Mouse (Mus musculus) heart, embryonic 14.5 days (tissue): ENCODE data around the gene Polr3k. TPM values are rescaled to one million over a fixed set of nuclear protein-coding genes. Genes with fewer than 3 reads are reported as not detected.
A peak's percentile ranks its signal among the peaks of the same experiment; 100 is the strongest.

ENCODE experiments used
- ATAC-seq: fragments of 200-750 bp; cut with Nextera tagmentation; 2 replicates; pipeline ENCODE4 v1.8.0; 2017; ENCODE audit warnings: low read depth, moderate TSS enrichment; ENCODE audit not compliant: insufficient number of reproducible peaks, insufficient read depth, low FRiP score
- H3K27ac ChIP-seq, 2 experiments: fragments of 200-500 bp in 1 of 2; fragments of 300-500 bp in 1 of 2; sonication (generic) in 1 of 2; replicated peaks in 1 of 2; 2 replicates each; pipeline ENCODE4 v1.5.1; 2012 to 2014; ENCODE audit warnings: low read depth in 2 of 2, low read length in 2 of 2, control low read depth in 1 of 2, mild to moderate bottlenecking in 1 of 2, mixed read lengths in 1 of 2; ENCODE audit not compliant: control insufficient read depth in 1 of 2, insufficient read depth in 1 of 2
- H3K27me3 ChIP-seq: fragments of 300-500 bp; sonication (generic); 2 replicates; pipeline ENCODE4 v1.6.1; 2014; ENCODE audit warnings: mild to moderate bottlenecking, low read length, control low read depth; ENCODE audit not compliant: control insufficient read depth, insufficient read depth
- H3K36me3 ChIP-seq: fragments of 300-500 bp; sonication (generic); 2 replicates; pipeline ENCODE4 v1.6.1; 2014; ENCODE audit warnings: mild to moderate bottlenecking, control low read depth, low read length, mixed read lengths; ENCODE audit not compliant: control insufficient read depth, insufficient read depth
- H3K4me1 ChIP-seq, 2 experiments: fragments of 200-500 bp in 1 of 2; fragments of 300-500 bp in 1 of 2; sonication (generic) in 1 of 2; 2 replicates each; pipeline ENCODE4 v1.6.1; 2012 to 2014; ENCODE audit warnings: low read length in 2 of 2, control low read depth in 1 of 2, mixed read lengths in 1 of 2; ENCODE audit not compliant: control insufficient read depth in 2 of 2, insufficient read depth in 2 of 2
- H3K4me2 ChIP-seq: fragments of 300-500 bp; sonication (generic); 2 replicates; pipeline ENCODE4 v1.6.1; 2014; ENCODE audit warnings: mild to moderate bottlenecking, low read length
- H3K4me3 ChIP-seq, 2 experiments: fragments of 200-500 bp in 1 of 2; fragments of 300-500 bp in 1 of 2; sonication (generic) in 1 of 2; 2 replicates each; pipeline ENCODE4 v1.5.1; 2012 to 2014; ENCODE audit warnings: low read length in 2 of 2, mild to moderate bottlenecking in 2 of 2, control low read depth in 1 of 2, low read depth in 1 of 2, moderate library complexity in 1 of 2; ENCODE audit not compliant: control insufficient read depth in 1 of 2, insufficient read depth in 1 of 2
- H3K9ac ChIP-seq: fragments of 300-500 bp; sonication (generic); 2 replicates; pipeline ENCODE4 v1.6.1; 2014; ENCODE audit warnings: mild to moderate bottlenecking, low read length
- H3K9me3 ChIP-seq: fragments of 300-500 bp; sonication (generic); 2 replicates; pipeline ENCODE4 v1.6.1; 2016; ENCODE audit warnings: low read length, control low read depth; ENCODE audit not compliant: control insufficient read depth
- whole genome bisulfite sequencing: fragments of 180-500 bp; shearing (Covaris S2); extraction: QIAGEN DNeasy Blood & Tissue Kit; methylation state at CpG from one replicate; pipeline ENCODE4 v1.1.7; 2014; 5-methylcytosine and 5-hydroxymethylcytosine counted together
- polyA plus RNA-seq: library from polyadenylated mRNA; unstranded; fragments of >200 nt; fragmentation: Nextera tagmentation; extraction: Ambion mirVana; gene quantifications from 2 replicates; pipeline ENCODE4 v1.2.1, GENCODE M21; 2014

Polr3k gene
- polyA plus RNA-seq, result 44.9 and 47.7 TPM in 2 replicates

GRCm38 (mm10) chr2:181863791-181864535 is at the start of gene Polr3k:
Polr3k (plus strand) TSS chr2:181864337.
- H3K27me3 ChIP-seq, result no peaks in the 10 kb centered on the region
- H3K9ac ChIP-seq, result peak within 1 kb of the TSS; percentile 83
- peaks cover 23% of the 10 kb centered on the region for H3K36me3 ChIP-seq
- peak within 1 kb of the TSS; percentile 96 for H3K4me2 ChIP-seq
- ATAC-seq, result peak; percentile 100
- under 1% methylated on average over 35 of the region's 35 CpGs for WGBS
- peak within 1 kb of the TSS; percentile 88 to 97 for H3K4me3 ChIP-seq
- H3K27ac ChIP-seq, result peak within 1 kb of the TSS; percentile 66 to 82
- peaks cover 0 to 13% of the 10 kb centered on the region in 2 experiments; a peak in 3 of 4 replicates for H3K4me1 ChIP-seq
- H3K9me3 ChIP-seq, result no peaks in the 10 kb centered on the region

DNA sequence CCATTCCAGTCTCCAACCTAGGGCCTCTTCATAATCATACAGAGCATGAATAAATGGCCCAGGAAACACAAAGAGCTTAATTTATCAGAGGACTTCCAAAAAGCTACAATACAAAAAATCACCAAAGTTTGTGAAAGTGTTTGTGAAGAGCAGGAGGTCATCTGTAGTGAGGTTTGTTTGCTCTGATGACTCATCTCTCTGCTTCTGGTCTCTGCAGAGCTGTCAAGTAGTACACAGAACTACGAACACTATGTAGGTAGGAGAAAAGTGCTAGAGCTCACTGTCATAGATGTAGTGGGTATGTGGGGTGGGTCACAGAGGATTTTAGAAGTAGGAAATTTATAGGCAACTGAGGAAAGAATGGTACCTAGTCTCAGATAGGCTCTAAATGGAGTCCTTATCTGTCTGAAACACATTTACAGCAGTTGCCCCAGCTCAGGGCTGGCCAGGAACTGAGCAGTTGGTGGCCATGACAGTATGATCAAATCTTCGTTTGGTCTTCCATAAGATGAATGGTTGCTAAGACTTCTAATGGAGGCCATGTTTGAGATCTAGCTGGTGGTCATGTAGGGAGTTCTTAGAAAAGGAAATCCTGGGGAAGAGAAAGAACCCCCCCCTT is 35.0 kb upstream of the Polr3k start:
- Histone ChIP-seq H3K4me1 (no peaks in the 10 kb centered on the region), H3K27me3 (no peaks in the 10 kb centered on the region), H3K4me2 (no peak overlapping the region), H3K9me3 (no peaks in the 10 kb centered on the region), H3K36me3 (no peaks in the 10 kb centered on the region), H3K9ac (no peak overlapping the region), H3K4me3 (no peak overlapping the region), H3K27ac (no peak overlapping the region)
- WGBS, result 63% methylated on average over 2 of the region's 2 CpGs
- no peak for ATAC-seq

DNA sequence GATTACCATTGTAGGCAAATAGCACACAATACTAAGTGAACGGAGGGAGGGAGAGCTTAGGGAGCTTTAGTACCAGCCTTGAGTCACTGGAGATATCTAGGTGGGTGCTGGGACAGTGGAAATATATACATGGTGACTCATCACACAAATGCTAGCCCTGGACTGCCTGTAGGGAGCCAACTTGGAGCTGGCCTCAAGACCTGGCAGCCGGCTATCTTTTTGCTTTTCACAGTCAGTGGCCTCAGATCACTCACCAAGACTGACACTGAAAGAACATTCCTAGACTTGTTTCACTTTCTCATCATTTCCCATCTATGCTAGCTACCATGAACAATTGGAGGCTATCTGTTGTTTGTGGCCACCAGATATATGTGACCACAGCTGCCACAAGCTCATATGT is 31.4 kb upstream of the Polr3k start:
- Histone ChIP-seq H3K27me3 (no peaks in the 10 kb centered on the region), H3K9me3 (no peaks in the 10 kb centered on the region), H3K4me2 (no peak overlapping the region), H3K27ac (no peak overlapping the region), H3K4me1 (peaks cover 4% of the 10 kb centered on the region in 2 experiments; a peak in 3 of 4 replicates), H3K36me3 (no peaks in the 10 kb centered on the region), H3K4me3 (no peak overlapping the region), H3K9ac (no peak overlapping the region)
- ATAC-seq, result no peak
- 57% methylated on average over 2 of the region's 2 CpGs for WGBS

GRCm38 (mm10) chr2:181837372-181838292 is 26.5 kb upstream of the Polr3k start, which contains the start of gene Pcmtd2:
Pcmtd2 (plus strand) TSS chr2:181837854.
- WGBS, result under 1% methylated on average over 35 of the region's 35 CpGs
- Histone ChIP-seq H3K4me2 (peak within 1 kb of the TSS; percentile 74), H3K9ac (peak within 1 kb of the TSS; percentile 86), H3K9me3 (no peaks in the 10 kb centered on the region), H3K4me1 (peaks cover 6 to 14% of the 10 kb centered on the region in 2 experiments), H3K4me3 (peak within 1 kb of the TSS; percentile 73), H3K27me3 (no peaks in the 10 kb centered on the region), H3K36me3 (peaks cover 24% of the 10 kb centered on the region), H3K27ac (peak within 1 kb of the TSS; percentile 72 to 74)
- peak; percentile 95 for ATAC-seq

DNA sequence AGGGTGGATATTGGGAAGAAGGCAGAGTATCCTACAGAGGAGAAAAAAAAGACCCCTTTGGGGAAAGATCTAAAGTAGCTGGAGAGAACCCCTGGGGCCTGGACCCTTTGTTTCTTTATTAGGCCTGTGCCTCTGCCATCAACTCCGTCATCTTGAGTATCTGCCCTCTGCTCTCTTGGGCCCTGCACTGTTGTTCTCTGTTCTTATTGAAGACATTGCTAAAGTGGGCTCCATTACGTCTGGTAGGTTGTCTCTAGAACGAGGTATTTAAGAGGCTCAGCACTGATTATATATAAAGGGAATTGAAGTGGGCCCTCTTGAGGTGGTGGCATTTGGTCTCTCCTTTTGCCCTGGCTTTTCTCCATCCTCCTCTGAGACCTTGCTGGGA is 25.9 kb upstream of the Polr3k start:
- Histone ChIP-seq H3K27ac (peak overlapping the region; percentile 19 to 74; a peak in 3 of 4 replicates), H3K9me3 (no peaks in the 10 kb centered on the region), H3K9ac (peak overlapping the region; percentile 86), H3K27me3 (no peaks in the 10 kb centered on the region), H3K4me3 (peak overlapping the region; percentile 73), H3K36me3 (peaks cover 27% of the 10 kb centered on the region), H3K4me1 (peaks cover 6 to 14% of the 10 kb centered on the region in 2 experiments), H3K4me2 (peak overlapping the region; percentile 74)
- WGBS, result 2% methylated on average over 3 of the region's 3 CpGs
- no peak for ATAC-seq

GRCm38 (mm10) chr2:181845709-181846394 is 18.3 kb upstream of the Polr3k start:
- peaks cover 74% of the 10 kb centered on the region for H3K36me3 ChIP-seq
- no peak overlapping the region for H3K27ac ChIP-seq
- WGBS, result 81% methylated on average over 5 of the region's 5 CpGs
- no peaks in the 10 kb centered on the region for H3K4me1 ChIP-seq
- no peak overlapping the region for H3K4me2 ChIP-seq
- H3K4me3 ChIP-seq, result no peak overlapping the region
- H3K9me3 ChIP-seq, result no peaks in the 10 kb centered on the region
- no peaks in the 10 kb centered on the region for H3K27me3 ChIP-seq
- no peak for ATAC-seq
- no peak overlapping the region for H3K9ac ChIP-seq

- H3K27me3 ChIP-seq, result no peaks in the 10 kb centered on the region
- H3K4me2 ChIP-seq, result peak overlapping the region; percentile 96
- H3K36me3 ChIP-seq, result peaks cover 25% of the 10 kb centered on the region
- H3K4me3 ChIP-seq, result peak overlapping the region; percentile 88 to 97
- peaks cover 0 to 13% of the 10 kb centered on the region in 2 experiments; a peak in 3 of 4 replicates for H3K4me1 ChIP-seq
- H3K9ac ChIP-seq, result peak overlapping the region; percentile 83
- H3K27ac ChIP-seq, result peak overlapping the region; percentile 66 to 82
- under 1% methylated on average over 22 of the region's 22 CpGs for WGBS
- peak; percentile 2; the same call in 1 of the 2 replicates for ATAC-seq
- H3K9me3 ChIP-seq, result no peaks in the 10 kb centered on the region
Measured at GRCm38 (mm10) chr2:181864536-181864860, 361 bp downstream of the Polr3k start.
